Mouse (Mus musculus) neural tube, embryonic 13.5 days (tissue): ENCODE data around the gene Onecut3. TPM values are rescaled to one million over a fixed set of nuclear protein-coding genes. Genes with fewer than 3 reads are reported as not detected.

Experiments used
- ATAC-seq: fragments of 200-750 bp; cut with Nextera tagmentation; 2 replicates; pipeline ENCODE4 v1.8.0; 2017; ENCODE audit warnings: low read depth, mild to moderate bottlenecking, moderate TSS enrichment, moderate library complexity
- H3K27ac ChIP-seq: fragments of 300-500 bp; sonication (generic); replicated peaks from 2 replicates; pipeline ENCODE4 v1.5.1; 2015; ENCODE audit warnings: moderate library complexity, mild to moderate bottlenecking, inconsistent platforms
- H3K27me3 ChIP-seq: fragments of 300-500 bp; sonication (generic); 2 replicates; pipeline ENCODE4 v1.6.1; 2015; ENCODE audit warnings: mild to moderate bottlenecking, inconsistent platforms
- H3K36me3 ChIP-seq: fragments of 300-500 bp; sonication (generic); 2 replicates; pipeline ENCODE4 v1.6.1; 2015; ENCODE audit warnings: mild to moderate bottlenecking, inconsistent platforms
- H3K4me1 ChIP-seq: fragments of 300-500 bp; sonication (generic); replicated peaks from 2 replicates; pipeline ENCODE4 v1.6.1; 2015; ENCODE audit warnings: inconsistent platforms
- H3K4me2 ChIP-seq: fragments of 300-500 bp; sonication (generic); 2 replicates; pipeline ENCODE4 v1.6.1; 2015; ENCODE audit warnings: inconsistent platforms, mild to moderate bottlenecking, moderate library complexity
- H3K4me3 ChIP-seq: fragments of 300-500 bp; sonication (generic); 2 replicates; pipeline ENCODE4 v1.5.1; 2015; ENCODE audit warnings: mild to moderate bottlenecking, inconsistent platforms
- H3K9ac ChIP-seq: fragments of 300-500 bp; sonication (generic); 2 replicates; pipeline ENCODE4 v1.6.1; 2015; ENCODE audit warnings: moderate library complexity, mild to moderate bottlenecking, inconsistent platforms
- H3K9me3 ChIP-seq: fragments of 300-500 bp; sonication (generic); 2 replicates; pipeline ENCODE4 v1.6.1; 2016; ENCODE audit warnings: inconsistent platforms
- WGBS: fragments of 180-500 bp; shearing (Covaris S2); methylation state at CpG from one replicate; pipeline ENCODE4 v1.1.7; 2015; 5-methylcytosine and 5-hydroxymethylcytosine counted together
- polyA plus RNA-seq: library from polyadenylated mRNA; unstranded; fragments of >200 nt; fragmentation: Nextera tagmentation; extraction: Ambion mirVana; gene quantifications from 2 replicates; pipeline ENCODE4 v1.2.1, GENCODE M21; 2015

Onecut3 gene
- polyA plus RNA-seq, 1 experiment from 2014 or later = 1.2 TPM

- Histone ChIP-seq H3K27me3 (peaks cover 39% of the 10 kb centered on the region), H3K27ac (no peak within 1 kb of the TSS), H3K4me1 (no peaks in the 10 kb centered on the region), H3K4me3 (peak within 1 kb of the TSS; percentile 15; the same call in 1 of the 2 replicates), H3K4me2 (peak within 1 kb of the TSS; percentile 37), H3K9me3 (no peaks in the 10 kb centered on the region), H3K36me3 (peaks cover 35% of the 10 kb centered on the region), H3K9ac (no peak within 1 kb of the TSS)
- peak; percentile 25; the same call in 1 of the 2 replicates for ATAC-seq
- WGBS = 2% methylated on average over 30 of the region's 30 CpGs
These were observed 44.2 kb downstream of the Onecut3 start, which contains the start of gene Atp8b3 for GRCm38 (mm10) chr10:80538710-80539394. Gene Atp8b3, minus strand, starts transcription at chr10:80539124.

- Histone ChIP-seq H3K27me3 (peaks cover 39% of the 10 kb centered on the region), H3K4me1 (no peaks in the 10 kb centered on the region), H3K4me2 (no peak overlapping the region), H3K27ac (no peak overlapping the region), H3K4me3 (no peak overlapping the region), H3K36me3 (peaks cover 42% of the 10 kb centered on the region), H3K9ac (no peak overlapping the region), H3K9me3 (no peaks in the 10 kb centered on the region)
- ATAC-seq = no peak
- WGBS = 48% methylated on average over 4 of the region's 5 CpGs
These were observed 44.9 kb downstream of the Onecut3 start for GRCm38 (mm10) chr10:80539493-80539892.

- no peak overlapping the region for H3K4me2 ChIP-seq
- WGBS = 94% methylated on average over 14 of the region's 14 CpGs
- no peak overlapping the region for H3K4me3 ChIP-seq
- 0 out of 2 replicates have a peak, but pooled peaks cover 5% of the 10 kb centered on the region for H3K4me1 ChIP-seq
- ATAC-seq = no peak
- H3K9me3 ChIP-seq = no peaks in the 10 kb centered on the region
- H3K36me3 ChIP-seq = peaks cover 85% of the 10 kb centered on the region
- no peak overlapping the region for H3K27ac ChIP-seq
- H3K27me3 ChIP-seq = peaks cover 3% of the 10 kb centered on the region
- no peak overlapping the region for H3K9ac ChIP-seq
These were observed 49.2 kb downstream of the Onecut3 start for GRCm38 (mm10) chr10:80543873-80544272.

GRCm38 (mm10) chr10:80545590-80545989 lies 51.0 kb downstream of the Onecut3 start:
- H3K4me2 ChIP-seq = no peak overlapping the region
- H3K27ac ChIP-seq = no peak overlapping the region
- no peak overlapping the region for H3K9ac ChIP-seq
- 0 out of 2 replicates have a peak, but pooled peaks cover 5% of the 10 kb centered on the region for H3K4me1 ChIP-seq
- no peaks in the 10 kb centered on the region for H3K27me3 ChIP-seq
- H3K4me3 ChIP-seq = no peak overlapping the region
- WGBS = 91% methylated on average over 8 of the region's 8 CpGs
- H3K36me3 ChIP-seq = peaks cover 98% of the 10 kb centered on the region
- ATAC-seq = no peak
- H3K9me3 ChIP-seq = no peaks in the 10 kb centered on the region

GRCm38 (mm10) chr10:80546945-80547344 lies 52.3 kb downstream of the Onecut3 start:
- Histone ChIP-seq H3K27ac (no peak overlapping the region), H3K9me3 (no peaks in the 10 kb centered on the region), H3K4me1 (0 out of 2 replicates have a peak, but pooled peaks cover 5% of the 10 kb centered on the region), H3K4me3 (no peak overlapping the region), H3K4me2 (no peak overlapping the region), H3K27me3 (no peaks in the 10 kb centered on the region), H3K9ac (no peak overlapping the region), H3K36me3 (peaks cover 87% of the 10 kb centered on the region)
- WGBS = 91% methylated on average over 4 of the region's 4 CpGs
- ATAC-seq = no peak

GRCm38 (mm10) chr10:80547539-80547938 lies 52.9 kb downstream of the Onecut3 start:
- no peak overlapping the region for H3K4me3 ChIP-seq
- no peaks in the 10 kb centered on the region for H3K9me3 ChIP-seq
- H3K4me1 ChIP-seq = 0 out of 2 replicates have a peak, but pooled peaks cover 5% of the 10 kb centered on the region
- H3K4me2 ChIP-seq = no peak overlapping the region
- no peaks in the 10 kb centered on the region for H3K27me3 ChIP-seq
- H3K9ac ChIP-seq = no peak overlapping the region
- WGBS = 95% methylated on average over 15 of the region's 15 CpGs
- ATAC-seq = no peak
- H3K36me3 ChIP-seq = peaks cover 81% of the 10 kb centered on the region
- H3K27ac ChIP-seq = no peak overlapping the region

- H3K36me3 ChIP-seq = peaks cover 72% of the 10 kb centered on the region
- H3K27ac ChIP-seq = no peak overlapping the region
- H3K27me3 ChIP-seq = no peaks in the 10 kb centered on the region
- H3K4me3 ChIP-seq = no peak overlapping the region
- no peak overlapping the region for H3K4me2 ChIP-seq
- H3K4me1 ChIP-seq = 0 out of 2 replicates have a peak, but pooled peaks cover 5% of the 10 kb centered on the region
- H3K9ac ChIP-seq = no peak overlapping the region
- H3K9me3 ChIP-seq = no peaks in the 10 kb centered on the region
- 78% methylated on average over 10 of the region's 10 CpGs for WGBS
- ATAC-seq = peak; percentile 57; the same call in 1 of the 2 replicates
These were observed 53.9 kb downstream of the Onecut3 start for GRCm38 (mm10) chr10:80548428-80549006.

GRCm38 (mm10) chr10:80549279-80549678 lies 54.6 kb downstream of the Onecut3 start:
- no peak overlapping the region for H3K4me2 ChIP-seq
- no peaks in the 10 kb centered on the region for H3K9me3 ChIP-seq
- no peak overlapping the region for H3K27ac ChIP-seq
- H3K36me3 ChIP-seq = peaks cover 64% of the 10 kb centered on the region
- no peak for ATAC-seq
- no peak overlapping the region for H3K9ac ChIP-seq
- H3K27me3 ChIP-seq = no peaks in the 10 kb centered on the region
- 91% methylated on average over 21 of the region's 21 CpGs for WGBS
- H3K4me3 ChIP-seq = no peak overlapping the region
- H3K4me1 ChIP-seq = 0 out of 2 replicates have a peak, but pooled peaks cover 5% of the 10 kb centered on the region

GRCm38 (mm10) chr10:80552364-80552763 lies 57.7 kb downstream of the Onecut3 start:
- no peak overlapping the region for H3K27ac ChIP-seq
- 62% methylated on average over 9 of the region's 9 CpGs for WGBS
- H3K4me2 ChIP-seq = no peak overlapping the region
- H3K4me1 ChIP-seq = peaks cover 12% of the 10 kb centered on the region
- H3K27me3 ChIP-seq = no peaks in the 10 kb centered on the region
- no peak for ATAC-seq
- H3K36me3 ChIP-seq = peaks cover 33% of the 10 kb centered on the region
- no peak overlapping the region for H3K4me3 ChIP-seq
- H3K9ac ChIP-seq = no peak overlapping the region
- no peaks in the 10 kb centered on the region for H3K9me3 ChIP-seq

GRCm38 (mm10) chr10:80553575-80553974 lies 58.9 kb downstream of the Onecut3 start:
- ATAC-seq = no peak
- 92% methylated on average over 8 of the region's 8 CpGs for WGBS
- Histone ChIP-seq H3K27ac (no peak overlapping the region), H3K9ac (no peak overlapping the region), H3K27me3 (no peaks in the 10 kb centered on the region), H3K4me3 (no peak overlapping the region), H3K36me3 (peaks cover 21% of the 10 kb centered on the region), H3K4me2 (no peak overlapping the region), H3K4me1 (peaks cover 22% of the 10 kb centered on the region), H3K9me3 (no peaks in the 10 kb centered on the region)

GRCm38 (mm10) chr10:80553997-80554396 lies 59.4 kb downstream of the Onecut3 start:
- peaks cover 18% of the 10 kb centered on the region for H3K36me3 ChIP-seq
- no peak overlapping the region for H3K4me2 ChIP-seq
- no peak overlapping the region for H3K27ac ChIP-seq
- peaks cover 23% of the 10 kb centered on the region for H3K4me1 ChIP-seq
- no peak overlapping the region for H3K4me3 ChIP-seq
- no peak for ATAC-seq
- no peaks in the 10 kb centered on the region for H3K9me3 ChIP-seq
- 90% methylated on average over 6 of the region's 6 CpGs for WGBS
- H3K27me3 ChIP-seq = no peaks in the 10 kb centered on the region
- H3K9ac ChIP-seq = no peak overlapping the region

- no peaks in the 10 kb centered on the region for H3K36me3 ChIP-seq
- no peaks in the 10 kb centered on the region for H3K27me3 ChIP-seq
- WGBS = 31% methylated on average over 5 of the region's 5 CpGs
- H3K9ac ChIP-seq = peak overlapping the region; percentile 49; the same call in 1 of the 2 replicates
- ATAC-seq = no peak
- H3K4me1 ChIP-seq = peaks cover 47% of the 10 kb centered on the region
- H3K4me2 ChIP-seq = no peak overlapping the region
- H3K4me3 ChIP-seq = no peak overlapping the region
- no peak overlapping the region for H3K27ac ChIP-seq
- H3K9me3 ChIP-seq = no peaks in the 10 kb centered on the region
These were observed 62.8 kb downstream of the Onecut3 start for GRCm38 (mm10) chr10:80557346-80557965.
